Mouse (Mus musculus): ENCODE measurements around the gene Hist1h4m.

GRCm38 (mm10) chr13:21786189-21786898 lies 25.2 kb upstream of the Hist1h4m start:
- TF ChIP-seq CTCF (IDR thresholded peaks at IDR 0.05; ENCODE audit: control insufficient read depth, insufficient read depth, insufficient replicate concordance, low read depth, low read length): no peak
- no peak for TF ChIP-seq POLR2A (IDR thresholded peaks at IDR 0.05; ENCODE audit: control insufficient read depth, low read depth, low read length)

Measured in testis, adult 2 months (tissue).